Mouse (Mus musculus) embryo, embryonic 10.5 days (tissue): ENCODE measurements around the gene Izumo1r.

Experiments used
- DNase-seq: peaks from one replicate; pipeline ENCODE4 v3.0.0-alpha.2; 2015; ENCODE audit warnings: low spot score

The Izumo1r gene

DNA sequence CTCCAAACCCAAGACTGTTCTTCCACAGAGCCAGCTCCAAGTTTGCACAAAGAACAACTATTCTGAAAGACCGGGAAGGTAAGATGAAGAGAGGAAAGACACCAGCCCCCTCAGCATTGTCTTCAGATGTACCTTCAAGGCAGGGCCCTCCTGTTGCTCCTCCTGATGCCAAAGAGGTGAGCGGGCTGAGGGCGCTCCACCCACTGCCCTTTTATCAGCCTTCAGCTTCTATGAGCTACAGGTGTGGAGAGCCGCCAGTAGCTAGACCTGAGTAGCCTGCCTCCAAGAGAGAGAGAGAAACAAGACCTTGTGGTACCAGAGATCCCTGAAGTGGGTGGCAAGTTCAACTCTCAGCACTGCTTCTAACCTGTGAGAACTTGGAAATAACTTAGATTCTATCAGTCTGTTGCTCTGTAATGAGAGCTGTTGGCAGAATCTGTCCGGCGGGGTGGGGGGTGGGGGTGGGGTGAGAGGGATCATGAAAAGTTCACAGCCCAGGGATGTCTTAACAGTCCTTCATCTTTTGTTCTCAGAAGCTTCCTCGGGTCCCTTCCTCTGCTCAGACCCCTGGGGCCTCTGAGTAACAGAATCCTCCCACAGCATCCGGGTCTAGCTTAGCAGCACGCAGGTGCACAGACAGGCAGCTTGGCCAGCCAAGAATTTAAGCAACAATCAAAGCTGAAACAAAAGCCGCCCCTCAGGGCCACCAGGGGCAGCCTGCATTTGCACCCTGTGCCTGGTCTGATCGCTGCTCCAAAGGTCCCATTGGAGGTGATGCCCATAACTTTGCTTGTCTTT, at the start of gene Izumo1r:
Gene Izumo1r, minus strand, starts transcription at position 369 of the 798 bp plus-strand sequence.
- no peak for DNase-seq

DNA sequence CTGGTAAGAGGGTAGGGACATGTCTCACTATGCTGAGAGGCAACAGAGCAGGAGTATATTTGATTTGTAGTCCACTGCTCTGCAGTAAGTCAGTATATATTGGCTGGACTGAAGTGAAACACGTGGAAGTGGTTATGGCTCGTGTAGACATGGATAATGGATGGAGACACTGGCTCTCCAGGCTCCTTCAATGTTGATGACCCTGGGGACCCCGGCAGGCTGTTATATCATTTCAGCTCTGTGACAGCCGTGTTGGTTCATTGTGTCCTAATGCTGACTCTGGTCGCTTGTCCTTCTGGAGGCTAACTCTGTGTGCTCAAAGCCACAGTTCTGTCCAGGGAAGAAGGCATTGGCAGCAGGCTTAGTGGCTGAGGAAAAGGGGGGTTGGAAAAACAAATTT, 47.3 kb upstream of the Izumo1r start:
- no peak for DNase-seq

DNA sequence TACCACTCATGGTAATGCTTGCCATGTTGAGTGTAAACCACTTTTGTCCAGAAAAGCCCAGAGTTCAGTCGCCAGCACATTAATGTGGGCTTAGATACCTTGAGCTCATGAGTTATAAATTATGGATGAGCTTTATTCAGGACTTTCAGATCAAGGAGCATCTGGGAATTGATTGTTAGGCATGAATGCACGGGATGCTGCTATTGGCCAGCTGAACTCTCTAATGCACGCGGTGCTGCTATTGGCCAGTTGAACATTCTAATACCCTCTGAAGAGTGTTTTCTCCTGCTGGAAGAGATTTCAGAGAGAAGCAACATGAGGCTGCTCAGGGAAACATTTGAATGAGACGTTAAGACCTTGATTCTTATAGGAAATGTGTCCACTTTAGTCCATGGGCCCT, 45.1 kb upstream of the Izumo1r start:
- no peak for DNase-seq

DNA sequence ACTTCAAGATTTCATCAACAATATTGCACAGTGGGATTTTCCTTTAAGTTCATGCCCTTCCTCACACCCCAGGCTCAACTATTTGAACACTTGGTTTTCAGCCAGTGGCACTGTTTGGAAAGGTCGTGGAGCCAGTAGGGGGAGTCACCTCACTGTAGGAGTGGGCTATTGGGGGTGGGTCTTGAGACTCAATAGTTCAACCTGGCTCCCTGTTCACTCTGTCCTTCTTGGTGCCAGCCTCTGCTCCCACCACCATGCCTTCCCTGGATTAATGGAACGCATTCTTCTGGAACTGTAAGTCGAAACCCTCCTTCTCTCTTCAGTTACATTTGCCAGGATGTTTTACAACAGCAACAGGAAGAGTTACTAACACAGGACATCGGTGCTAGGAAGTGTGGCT, 42.9 kb upstream of the Izumo1r start:
- no peak for DNase-seq

DNA sequence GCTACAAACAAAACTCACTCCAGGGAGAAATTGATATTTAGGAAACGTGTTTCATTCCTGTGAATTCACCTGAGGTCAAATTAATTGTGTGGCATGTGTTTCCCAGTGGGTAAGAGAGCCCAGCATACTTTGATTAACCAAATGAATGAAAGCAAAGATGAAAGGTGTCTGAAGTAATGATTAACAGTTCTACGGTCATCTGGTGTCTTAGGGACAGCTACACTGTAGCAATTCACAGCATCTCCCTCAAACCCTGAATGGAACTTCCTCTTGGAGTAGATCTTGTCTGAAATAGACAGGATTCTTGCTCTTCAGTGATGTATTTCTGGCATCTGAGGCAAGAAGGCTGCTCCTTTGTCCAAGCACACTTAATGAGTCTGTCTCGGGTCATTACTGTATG, 42.2 kb upstream of the Izumo1r start:
- DNase-seq, result no peak

DNA sequence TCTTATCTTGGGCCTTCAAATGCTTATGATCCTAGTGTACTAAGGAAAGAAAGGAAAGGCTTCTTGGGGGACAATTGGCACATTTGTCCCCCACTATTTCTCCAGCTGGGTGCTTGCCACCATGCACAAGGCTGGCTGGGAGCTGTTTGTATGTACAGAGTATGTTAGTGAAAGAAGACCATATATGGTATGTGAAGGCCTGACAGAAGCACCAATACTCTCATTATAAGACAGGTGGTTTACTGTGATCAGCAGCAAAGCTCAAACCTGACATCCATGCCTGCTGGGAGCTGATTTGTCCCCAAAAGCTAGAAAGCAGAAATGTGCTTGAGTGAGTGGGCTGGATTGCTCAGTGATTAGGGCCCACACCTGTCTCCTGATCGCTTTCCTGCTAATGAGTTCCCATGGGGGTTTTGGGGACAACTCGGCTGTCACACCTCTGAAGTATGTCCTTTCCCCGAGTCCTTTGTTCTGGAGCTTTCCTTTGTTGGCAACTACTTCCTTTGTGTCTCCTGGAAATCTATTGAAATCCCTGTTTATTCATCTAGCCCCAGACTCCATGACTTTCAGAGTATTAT, 38.5 kb upstream of the Izumo1r start:
- DNase-seq, result no peak

DNA sequence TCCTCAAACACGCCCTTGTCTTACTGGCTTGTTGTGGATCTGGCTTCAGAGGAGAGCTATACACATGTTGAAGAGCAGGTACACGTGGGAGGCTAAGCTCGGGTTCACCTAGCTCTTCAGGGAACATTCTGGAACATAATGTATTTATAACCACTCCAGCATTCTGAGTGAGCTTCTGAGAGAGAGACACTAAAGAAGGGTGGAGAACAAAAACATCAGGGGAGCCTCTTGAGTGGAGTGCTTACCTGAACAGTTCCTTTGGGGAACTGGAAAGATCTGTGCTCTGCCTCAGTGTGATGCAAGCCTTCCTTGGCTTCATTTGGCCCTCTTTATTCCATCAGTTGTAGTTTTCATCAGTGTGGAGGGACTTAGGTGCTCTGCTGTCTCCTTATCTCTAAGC, 35.9 kb upstream of the Izumo1r start:
- no peak for DNase-seq

DNA sequence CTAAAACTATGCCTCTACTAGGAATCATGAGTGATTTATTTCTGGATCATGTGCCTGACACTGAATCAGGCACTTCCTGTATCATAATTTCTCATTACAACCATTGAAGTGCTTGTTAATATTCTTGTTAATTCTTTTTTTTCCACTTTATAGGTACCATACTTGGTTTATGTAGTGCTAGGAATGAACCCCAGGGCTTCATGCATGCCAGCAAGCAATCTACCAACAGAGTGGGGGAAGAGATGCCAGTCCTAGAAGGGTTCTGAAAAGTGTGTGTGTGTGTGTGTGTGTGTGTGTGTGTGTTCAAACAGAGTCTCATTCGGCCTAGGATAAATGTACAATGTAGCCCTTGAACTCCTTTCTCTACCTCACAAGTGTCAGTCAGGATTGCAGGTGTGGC, 33.6 kb upstream of the Izumo1r start:
- no peak for DNase-seq

DNA sequence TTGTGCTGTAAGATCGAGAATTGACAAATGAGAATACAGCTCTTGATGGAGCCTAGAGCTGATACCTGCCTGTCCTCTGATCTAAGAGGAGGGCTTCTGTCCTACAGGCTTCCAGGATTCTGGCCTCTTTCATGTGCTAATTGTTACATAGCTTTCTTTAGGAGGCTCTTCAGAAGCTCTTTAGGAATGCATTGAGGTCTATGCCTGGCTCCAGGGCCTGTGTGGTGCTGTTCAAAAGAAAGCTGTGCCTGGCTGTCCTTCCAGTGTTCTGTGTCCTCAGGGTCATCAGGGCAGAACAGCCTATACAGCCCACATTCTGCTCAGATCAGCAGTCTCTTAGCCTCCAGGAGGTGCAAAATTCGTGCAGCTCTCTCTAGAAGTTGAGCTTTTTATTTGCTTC, 31.1 kb upstream of the Izumo1r start:
- no peak for DNase-seq

DNA sequence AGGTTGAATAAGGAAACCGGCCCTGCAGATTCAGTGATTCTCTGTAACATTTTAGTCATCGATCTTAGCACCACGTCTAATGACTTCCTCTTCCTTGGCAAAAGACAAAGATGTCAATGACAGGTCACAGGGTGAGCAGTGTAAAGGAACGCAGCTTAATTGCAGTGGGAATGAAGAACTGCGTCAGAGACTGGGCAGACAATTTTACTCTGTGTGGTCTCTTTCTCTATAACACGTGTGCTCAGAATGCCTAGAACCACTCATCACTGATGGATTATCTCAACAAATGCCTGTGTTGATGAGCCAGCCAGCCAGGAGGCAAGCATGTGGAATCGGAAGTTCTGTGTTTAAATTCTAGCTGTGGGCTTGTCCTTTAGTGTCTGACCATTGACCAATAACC, 28.2 kb upstream of the Izumo1r start:
- no peak for DNase-seq

DNA sequence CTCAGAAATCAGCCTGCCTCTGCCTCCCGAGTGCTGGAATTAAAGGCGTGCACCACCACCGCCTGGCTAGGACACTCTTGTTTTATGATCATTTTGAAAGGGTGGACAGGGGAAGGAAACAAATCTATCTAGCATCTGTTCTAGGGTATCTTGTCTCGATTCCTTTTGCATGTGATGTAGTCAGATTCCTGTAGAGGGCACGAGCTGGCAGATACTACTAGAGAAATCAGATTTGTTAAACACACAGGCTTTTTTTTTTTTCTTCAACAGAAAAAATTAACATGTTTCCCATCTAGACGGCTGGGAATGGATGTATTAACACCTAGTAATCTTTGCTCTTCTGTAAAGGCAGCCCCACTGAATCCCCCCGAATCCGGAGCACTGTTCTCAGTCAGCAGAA, 27.5 kb upstream of the Izumo1r start:
- DNase-seq, result no peak

DNA sequence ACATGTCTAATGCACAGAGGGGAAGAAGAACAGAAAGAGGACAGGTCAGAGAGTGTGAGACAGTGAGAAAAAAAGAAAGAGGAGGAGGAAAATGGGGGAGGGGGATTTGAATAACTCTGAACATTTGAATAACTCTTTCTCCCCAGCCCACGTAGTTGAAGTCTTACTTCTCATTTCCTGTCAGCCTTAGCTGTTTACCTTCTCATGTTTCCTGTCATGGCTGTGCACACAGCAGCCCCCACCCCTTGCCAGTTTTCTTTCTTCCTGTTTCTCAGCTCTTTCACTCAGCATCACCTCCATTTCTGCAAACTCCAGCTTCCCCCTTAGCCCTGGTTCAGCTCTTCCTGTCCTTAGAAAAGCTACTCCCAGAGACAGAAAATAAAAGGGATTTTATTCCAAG, 22.8 kb upstream of the Izumo1r start:
- DNase-seq, result no peak

DNA sequence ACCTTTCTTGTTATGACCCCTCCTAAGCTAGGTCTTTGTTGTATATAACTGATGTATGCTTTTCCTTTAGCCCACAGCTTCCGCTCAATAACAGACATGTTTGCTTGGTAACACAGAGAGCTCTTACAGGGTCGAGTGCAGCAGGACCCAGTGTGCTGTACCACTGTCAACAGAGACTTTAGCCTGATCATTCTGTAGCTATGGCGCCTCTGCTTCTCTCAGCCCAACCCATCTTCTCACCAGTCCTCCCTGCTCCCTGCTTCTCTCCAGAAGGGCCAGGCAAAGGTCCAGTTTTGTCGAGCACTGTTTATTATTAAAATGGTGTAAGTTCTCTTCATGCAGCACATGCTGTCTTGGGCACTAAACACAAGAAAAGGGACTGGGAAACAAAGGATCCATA, 19.9 kb upstream of the Izumo1r start:
- no peak for DNase-seq

DNA sequence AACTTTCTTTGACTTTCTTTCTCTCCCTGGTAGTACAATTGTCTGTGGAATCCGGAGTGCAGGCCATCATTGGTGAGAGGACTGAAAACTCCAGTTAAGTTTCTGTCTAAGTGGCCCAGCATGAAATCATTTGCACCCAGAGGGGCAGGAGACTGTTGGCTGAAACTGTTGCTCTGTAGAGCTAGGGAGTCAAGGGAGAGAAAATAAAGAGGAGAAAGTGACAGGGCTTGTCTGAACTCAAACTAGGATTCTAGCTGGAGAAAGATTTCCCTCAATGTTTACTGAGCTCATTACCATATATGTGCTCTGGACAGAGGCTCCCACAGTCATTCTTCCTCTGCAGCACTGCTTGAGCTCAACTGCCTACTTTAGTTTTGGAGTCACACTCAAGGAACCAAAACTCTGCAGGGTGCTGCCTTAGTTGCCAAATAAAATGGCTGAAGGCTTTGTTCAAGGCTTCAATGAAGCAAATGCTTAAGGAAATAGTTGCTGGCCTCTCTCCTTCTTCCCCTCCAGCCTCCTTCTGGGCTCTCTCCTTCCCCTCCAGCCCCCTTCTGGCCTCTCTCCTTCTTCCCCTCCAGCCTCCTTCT, 18.3 kb upstream of the Izumo1r start:
- DNase-seq, result no peak

DNA sequence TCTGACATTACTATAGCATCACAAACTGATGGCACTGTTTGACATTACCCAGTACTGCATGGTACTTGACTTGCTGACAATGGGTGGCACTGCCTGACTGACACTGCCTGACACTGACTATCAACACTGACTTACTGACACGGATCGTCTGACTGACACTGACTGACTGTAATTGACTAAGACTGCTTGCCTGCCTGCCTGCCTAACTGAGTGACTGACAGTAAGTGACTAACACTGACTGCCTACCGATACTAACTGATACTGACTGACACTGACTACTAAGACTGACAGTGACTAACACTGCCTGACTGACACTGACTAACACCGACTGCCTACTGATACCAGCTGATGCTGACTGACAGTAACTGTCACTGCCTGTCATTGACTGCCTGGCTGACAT, 17.5 kb upstream of the Izumo1r start:
- DNase-seq, result no peak

DNA sequence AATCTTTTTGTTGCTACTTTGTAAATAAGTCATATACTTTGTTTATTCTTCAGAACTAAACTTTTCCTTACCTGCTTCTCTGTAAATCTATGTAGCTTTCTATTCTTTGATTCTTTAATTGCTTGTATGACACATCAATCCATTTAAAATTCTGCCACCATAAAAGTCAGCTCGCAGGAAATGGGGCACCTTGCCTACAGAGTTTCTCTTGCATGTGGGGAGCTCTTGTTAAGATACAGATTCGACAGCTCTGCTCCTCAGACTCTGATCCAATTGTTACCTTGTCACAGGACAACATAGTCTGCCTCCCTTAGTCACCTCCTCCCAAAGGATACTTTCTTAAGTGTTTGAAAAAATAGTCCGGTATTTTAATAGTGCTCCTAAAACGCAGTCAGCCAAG, 16.9 kb upstream of the Izumo1r start:
- DNase-seq, result no peak

DNA sequence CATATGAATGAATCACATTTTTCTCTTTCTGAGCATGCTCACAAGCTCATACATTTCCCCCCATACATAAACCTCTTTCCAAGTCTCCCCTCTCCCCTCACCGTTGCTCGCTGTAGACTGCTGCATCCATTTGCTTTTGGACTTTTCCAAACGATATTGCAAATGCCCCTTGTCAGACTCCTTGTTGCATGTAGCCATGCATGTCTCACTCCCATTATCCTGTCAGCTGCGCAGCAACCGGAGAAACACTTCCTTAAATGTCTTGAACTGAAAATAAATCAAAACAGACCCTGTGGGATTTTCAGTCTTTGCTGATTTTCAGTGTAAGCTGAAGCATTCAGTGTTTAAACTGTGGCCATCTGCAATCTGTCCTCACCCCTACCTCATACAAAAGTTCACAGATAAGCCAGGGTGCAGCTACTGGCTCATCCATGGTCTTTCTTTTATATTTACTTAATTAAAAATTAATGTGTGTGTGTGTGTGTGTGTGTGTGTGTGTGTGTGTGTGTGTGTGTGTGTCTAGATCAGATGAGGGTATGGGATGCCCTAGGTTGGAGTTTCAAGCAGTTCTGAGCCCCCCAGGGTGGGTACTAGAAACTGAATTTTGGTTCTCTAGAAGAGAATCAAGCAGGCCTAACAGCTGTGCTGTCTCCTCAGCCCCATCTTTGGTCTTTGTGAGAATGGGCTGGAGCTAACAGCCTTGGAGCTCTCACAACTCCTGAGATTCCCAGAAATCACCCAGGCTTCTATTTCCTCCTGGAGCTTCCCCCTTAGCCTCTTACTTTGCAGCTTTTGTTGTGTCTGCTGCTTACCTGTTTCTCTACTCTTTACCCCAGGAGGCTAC, 15.3 kb upstream of the Izumo1r start:
- DNase-seq, result no peak

DNA sequence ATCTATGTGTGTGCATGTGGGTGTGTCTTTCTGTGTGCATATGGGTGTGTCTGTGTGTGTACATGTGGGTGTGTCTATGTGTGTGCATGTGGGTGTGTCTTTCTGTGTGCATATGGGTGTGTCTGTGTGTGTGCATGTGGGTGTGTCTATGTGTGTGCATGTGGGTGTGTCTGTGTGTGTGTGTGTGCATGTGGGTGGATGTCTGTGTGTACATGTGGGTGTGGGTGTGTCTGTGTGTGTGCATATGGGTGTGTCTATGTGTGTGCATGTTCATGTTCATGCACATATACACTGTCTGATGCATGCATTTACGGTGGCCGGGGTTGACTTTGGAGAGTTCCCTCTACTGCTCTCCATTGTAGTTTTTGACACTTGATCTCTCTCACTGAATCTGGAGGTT, 13.9 kb upstream of the Izumo1r start:
- no peak for DNase-seq

DNA sequence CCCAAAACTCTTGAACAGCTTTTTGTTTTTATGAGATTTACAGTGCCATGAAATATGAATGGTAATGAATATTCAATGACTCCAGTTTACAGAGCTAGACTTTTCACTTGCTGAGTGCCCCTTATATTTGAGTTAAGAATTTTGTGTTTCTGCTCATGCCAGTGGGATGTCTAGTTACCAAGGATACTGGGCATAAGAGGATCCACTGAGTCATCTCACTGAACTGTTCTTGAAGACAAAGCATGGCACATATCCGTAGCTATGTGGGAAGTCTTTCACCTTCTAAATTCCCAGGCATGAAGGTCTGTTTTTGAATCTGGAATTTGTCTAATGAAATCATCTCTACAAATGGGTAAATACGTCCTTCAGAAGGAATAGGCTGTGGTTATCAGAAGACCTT, 8.3 kb upstream of the Izumo1r start:
- no peak for DNase-seq

DNA sequence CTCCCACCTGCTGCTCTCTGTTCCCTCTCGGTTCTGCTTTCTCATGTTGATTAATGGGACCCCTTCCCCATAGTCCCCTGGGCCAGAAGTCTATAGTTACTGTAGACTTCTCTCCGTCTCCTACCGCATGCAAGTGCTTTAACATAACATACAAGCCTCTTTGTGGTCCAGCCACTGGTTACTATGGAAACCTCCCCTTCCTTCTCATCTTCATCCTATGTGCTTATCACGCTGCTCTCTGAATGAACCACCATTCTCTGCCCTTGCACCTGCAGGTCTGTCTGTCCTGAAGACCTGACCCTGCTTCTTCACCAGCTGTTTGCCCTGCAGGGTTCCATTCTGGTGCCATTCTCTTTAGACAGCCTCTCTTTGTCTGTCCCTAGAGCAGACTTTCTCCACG, 6.2 kb upstream of the Izumo1r start:
- peak; percentile 15 for DNase-seq

DNA sequence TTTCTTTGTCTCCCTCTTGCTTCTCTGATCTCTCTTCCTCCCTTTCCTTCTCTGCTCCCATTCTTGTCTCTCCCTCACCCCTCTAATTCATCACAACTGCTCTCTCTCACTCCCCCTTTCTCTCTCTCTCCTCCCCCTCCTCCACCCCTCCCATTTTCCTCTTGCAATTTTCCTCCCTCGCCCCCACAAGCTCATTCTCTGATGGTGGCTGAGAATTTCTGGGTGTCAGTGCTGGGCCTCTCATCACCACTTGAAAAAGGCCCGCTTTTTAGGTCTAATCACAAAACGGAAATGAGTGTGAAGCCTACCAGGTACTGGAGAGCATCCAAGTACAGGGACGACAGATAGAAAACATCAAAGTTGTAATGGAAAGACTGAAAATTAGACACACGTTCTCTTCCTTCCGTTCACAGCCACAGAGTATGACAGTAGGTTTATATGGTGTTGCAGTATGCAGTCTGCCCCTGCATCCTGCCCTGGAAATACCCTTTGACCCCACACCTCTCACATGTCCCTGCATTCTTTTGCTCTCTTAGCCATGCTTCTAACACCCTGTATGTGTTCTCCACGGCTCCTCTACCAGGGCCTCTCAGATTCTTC, 4.2 kb upstream of the Izumo1r start:
- DNase-seq, result no peak

DNA sequence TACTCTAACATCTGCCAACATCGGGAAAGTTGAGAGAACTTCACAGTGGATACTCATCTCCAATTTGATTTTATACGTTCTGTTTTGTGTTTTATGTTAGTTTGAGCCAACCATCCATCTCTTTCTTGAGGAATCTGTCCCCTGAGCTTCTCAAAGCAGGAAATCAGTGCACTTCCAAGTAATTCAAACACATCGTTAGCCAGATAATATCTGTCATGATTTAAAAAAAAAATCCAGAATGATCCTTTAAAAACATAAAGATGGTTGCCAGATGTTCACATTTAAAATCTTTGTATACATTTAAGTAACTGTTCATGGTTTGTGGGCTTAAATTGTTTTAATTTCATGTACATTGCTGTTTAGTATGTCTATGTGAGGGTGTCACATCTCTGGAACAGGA, 2.2 kb upstream of the Izumo1r start:
- DNase-seq, result no peak
